Comparison of ENCODE assay signal across 15 mouse cellular contexts in genomic region chr17:50410296-50410695, GRCm38 (mm10).
"Had no signal": no experiment of that assay in that cellular context is flagged by ENCODE, and none has a peak within 500 bp of the region (broad histone marks: within the 10 kb centered on the region; RNA-seq: fewer than 3 reads in every experiment).

No protein-coding gene starts in this region.

- H3K9ac ChIP-seq: neural tube, embryonic 15.5 days; stomach, embryonic 15.5 days had no signal

- H3K27me3 ChIP-seq: neural tube, embryonic 15.5 days; stomach, embryonic 15.5 days had no signal

- DNase-seq: retina, postnatal 1 day; right cerebral cortex, adult 18-20 months; right cerebral cortex, postnatal 14 days; right cerebral cortex, postnatal 25 days; right cerebral cortex, postnatal 4 days; spleen, adult 18-20 months; thymus, adult 18-20 months; thymus, adult 2 months; thymus, postnatal 14 days; thymus, postnatal 25 days; thymus, postnatal 36 days; thymus, postnatal 4 days had no signal

- H3K36me3 ChIP-seq: neural tube, embryonic 15.5 days; stomach, embryonic 15.5 days had no signal

- H3K27ac ChIP-seq: neural tube, embryonic 15.5 days; stomach, embryonic 15.5 days; stomach, postnatal 0 days had no signal

- H3K4me3 ChIP-seq: neural tube, embryonic 15.5 days; stomach, embryonic 15.5 days had no signal

- H3K4me1 ChIP-seq: stomach, embryonic 15.5 days had no signal
